Mouse (Mus musculus): ENCODE results near the gene Ccl7. TPM values are rescaled to one million over a fixed set of nuclear protein-coding genes. Genes with fewer than 3 reads are reported as not detected.

Gene Ccl7
- 3.0 and 3.1 TPM in 2 replicates for polyA plus RNA-seq (2015; fragmentation: Nextera tagmentation; extraction: Ambion mirVana)

DNA sequence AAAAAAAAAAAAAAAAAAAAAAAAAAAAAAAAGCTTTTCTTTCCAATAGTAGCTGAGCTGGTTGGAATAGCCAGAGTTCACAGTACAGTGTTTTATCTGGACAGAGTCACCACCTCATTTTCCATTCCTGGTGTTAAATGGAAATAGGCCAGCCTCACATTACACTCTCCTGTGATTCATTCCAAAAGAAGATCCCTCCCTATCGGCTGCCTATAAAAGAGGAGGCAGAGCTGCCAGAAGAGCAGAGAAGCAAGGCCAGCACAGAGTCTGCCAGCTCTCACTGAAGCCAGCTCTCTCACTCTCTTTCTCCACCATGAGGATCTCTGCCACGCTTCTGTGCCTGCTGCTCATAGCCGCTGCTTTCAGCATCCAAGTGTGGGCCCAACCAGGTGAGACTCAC is at the start of gene Ccl7:
Gene Ccl7, plus strand, starts transcription at position 242 of the 400 bp plus-strand sequence.
- Histone ChIP-seq H3K9me3 (ENCODE audit: control insufficient read depth, low read length) (no peaks in the 10 kb centered on the region), H3K27ac (ENCODE audit: low read length) (no peak within 1 kb of the TSS), H3K4me3 (ENCODE audit: low read length) (no peak within 1 kb of the TSS), H3K4me2 (ENCODE audit: low read depth, low read length) (no peak within 1 kb of the TSS), H3K27me3 (replicated peaks; ENCODE audit: control insufficient read depth, insufficient read depth, low read length) (no peaks in the 10 kb centered on the region), H3K9ac (ENCODE audit: low read depth, low read length) (no peak within 1 kb of the TSS), H3K36me3 (ENCODE audit: control insufficient read depth, insufficient read depth, low read length) (no peaks in the 10 kb centered on the region), H3K4me1 (ENCODE audit: control insufficient read depth, insufficient read depth, low read length) (no peaks in the 10 kb centered on the region)
- ATAC-seq, result no peak
- 67% methylated on average over 3 of the region's 3 CpGs for WGBS

DNA sequence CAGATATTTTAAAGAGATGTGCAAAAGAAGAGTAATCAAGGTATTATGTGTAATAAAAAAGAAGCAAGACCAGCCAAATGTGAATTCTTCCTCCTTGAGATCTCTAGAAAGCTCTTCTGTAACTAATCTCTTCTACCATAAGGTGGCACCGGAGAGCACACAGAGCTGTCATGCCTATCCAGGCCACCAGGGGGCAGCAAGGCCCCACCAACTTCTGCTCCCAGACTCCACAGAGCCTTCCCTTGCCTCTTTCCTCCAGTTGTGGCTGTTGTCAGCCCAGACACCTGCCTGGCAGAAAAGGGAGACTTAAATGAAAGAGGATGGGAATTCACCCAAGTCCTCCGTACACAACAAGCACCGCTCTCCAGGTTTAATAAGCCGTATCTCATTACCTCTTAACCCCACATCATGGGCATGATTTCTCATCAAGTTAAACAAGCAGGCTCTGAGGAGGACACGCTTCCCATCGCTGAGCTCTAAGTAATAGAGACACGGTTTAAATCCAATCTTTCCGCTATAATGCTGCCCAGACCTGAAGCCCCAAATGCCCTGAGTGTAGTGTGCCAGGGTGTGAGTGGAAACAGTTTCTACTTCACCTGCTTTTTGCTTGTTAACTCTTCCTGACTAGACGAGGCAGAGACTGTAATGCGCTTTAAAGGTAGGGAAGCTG is 49.2 kb upstream of the Ccl7 start:
- H3K27ac ChIP-seq (ENCODE audit: low read length), result no peak overlapping the region
- H3K4me1 ChIP-seq (ENCODE audit: control insufficient read depth, insufficient read depth, low read length), result no peaks in the 10 kb centered on the region
- no peaks in the 10 kb centered on the region for H3K27me3 ChIP-seq (replicated peaks; ENCODE audit: control insufficient read depth, insufficient read depth, low read length)
- WGBS, result 68% methylated on average over 10 of the region's 10 CpGs
- no peak overlapping the region for H3K4me2 ChIP-seq (ENCODE audit: low read depth, low read length)
- no peaks in the 10 kb centered on the region for H3K9me3 ChIP-seq (ENCODE audit: control insufficient read depth, low read length)
- H3K9ac ChIP-seq (ENCODE audit: low read depth, low read length), result no peak overlapping the region
- H3K36me3 ChIP-seq (ENCODE audit: control insufficient read depth, insufficient read depth, low read length), result no peaks in the 10 kb centered on the region
- no peak for ATAC-seq
- H3K4me3 ChIP-seq (ENCODE audit: low read length), result no peak overlapping the region

DNA sequence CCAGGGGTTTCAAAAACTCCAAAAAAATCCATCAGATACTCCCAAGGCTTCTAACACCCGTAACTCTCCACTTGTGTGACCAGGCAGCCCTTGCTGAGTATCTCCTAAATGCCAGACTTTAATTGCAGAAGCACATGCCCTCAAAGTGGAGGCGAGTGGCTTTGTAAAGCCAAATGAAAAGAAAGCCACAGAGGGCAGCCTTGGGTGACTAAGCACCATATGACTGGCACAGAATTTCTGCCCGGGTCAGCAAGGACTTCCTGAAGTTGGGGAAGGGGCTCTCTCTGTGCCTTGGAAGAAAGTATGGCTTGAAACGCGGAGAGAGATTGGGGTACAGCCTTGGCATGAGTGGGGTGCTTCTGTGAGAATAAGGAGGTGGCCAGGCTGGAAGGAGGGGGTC is 48.4 kb upstream of the Ccl7 start:
- no peak overlapping the region for H3K4me3 ChIP-seq (ENCODE audit: low read length)
- no peak overlapping the region for H3K27ac ChIP-seq (ENCODE audit: low read length)
- H3K4me1 ChIP-seq (ENCODE audit: control insufficient read depth, insufficient read depth, low read length), result no peaks in the 10 kb centered on the region
- no peaks in the 10 kb centered on the region for H3K36me3 ChIP-seq (ENCODE audit: control insufficient read depth, insufficient read depth, low read length)
- H3K27me3 ChIP-seq (replicated peaks; ENCODE audit: control insufficient read depth, insufficient read depth, low read length), result no peaks in the 10 kb centered on the region
- ATAC-seq, result no peak
- no peaks in the 10 kb centered on the region for H3K9me3 ChIP-seq (ENCODE audit: control insufficient read depth, low read length)
- 89% methylated on average over 5 of the region's 5 CpGs for WGBS
- no peak overlapping the region for H3K9ac ChIP-seq (ENCODE audit: low read depth, low read length)
- H3K4me2 ChIP-seq (ENCODE audit: low read depth, low read length), result no peak overlapping the region

DNA sequence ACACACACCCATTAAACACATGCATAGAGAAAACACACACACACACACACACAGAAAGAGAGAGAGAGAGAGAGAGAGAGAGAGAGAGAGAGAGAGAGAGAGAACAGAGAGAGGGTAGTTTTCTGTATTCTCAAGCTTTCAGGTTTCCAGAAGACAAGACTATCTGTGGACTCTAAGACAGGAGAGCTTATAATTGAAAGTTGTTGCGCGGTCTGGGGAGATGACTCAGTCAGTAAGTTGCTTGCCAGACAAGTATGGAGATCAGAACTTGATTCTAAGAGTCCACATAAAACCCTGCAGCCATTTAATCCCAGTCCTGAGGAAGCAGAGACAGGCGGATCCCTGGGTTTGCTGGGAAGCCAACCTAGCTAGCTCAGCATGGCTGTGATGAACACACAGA is 46.9 kb upstream of the Ccl7 start:
- no peak for ATAC-seq

DNA sequence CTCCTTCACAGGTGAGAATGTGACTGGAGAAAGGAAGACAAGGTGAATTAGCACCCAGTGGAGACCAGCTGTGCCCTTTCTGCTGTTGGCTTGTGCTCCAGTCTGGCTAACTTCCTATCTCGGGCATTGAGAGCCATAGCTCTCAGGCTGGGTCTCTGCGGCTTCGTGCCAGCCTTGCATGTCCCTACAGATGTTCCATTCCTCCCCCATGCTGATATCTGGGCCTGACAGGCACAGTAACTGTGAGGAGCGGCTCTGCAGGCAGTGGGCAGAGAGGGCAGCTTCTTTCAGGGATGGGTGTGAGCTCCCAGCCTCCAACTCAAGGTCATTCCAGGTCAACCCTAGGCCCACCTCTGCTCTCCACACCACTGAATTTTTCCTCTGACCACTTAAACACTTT is 46.0 kb upstream of the Ccl7 start:
- no peak for ATAC-seq
- no peaks in the 10 kb centered on the region for H3K27me3 ChIP-seq (replicated peaks; ENCODE audit: control insufficient read depth, insufficient read depth, low read length)
- no peaks in the 10 kb centered on the region for H3K36me3 ChIP-seq (ENCODE audit: control insufficient read depth, insufficient read depth, low read length)
- H3K9ac ChIP-seq (ENCODE audit: low read depth, low read length), result no peak overlapping the region
- H3K4me2 ChIP-seq (ENCODE audit: low read depth, low read length), result no peak overlapping the region
- no peak overlapping the region for H3K27ac ChIP-seq (ENCODE audit: low read length)
- no peaks in the 10 kb centered on the region for H3K9me3 ChIP-seq (ENCODE audit: control insufficient read depth, low read length)
- no peaks in the 10 kb centered on the region for H3K4me1 ChIP-seq (ENCODE audit: control insufficient read depth, insufficient read depth, low read length)
- H3K4me3 ChIP-seq (ENCODE audit: low read length), result no peak overlapping the region
- WGBS, result 79% methylated on average over 4 of the region's 4 CpGs

More for the DNA sequence above, 46.9 kb upstream of the Ccl7 start:
- WGBS, result 84% methylated on average over 3 of the region's 3 CpGs
- Histone ChIP-seq H3K27ac (ENCODE audit: low read length) (no peak overlapping the region), H3K4me2 (ENCODE audit: low read depth, low read length) (no peak overlapping the region), H3K36me3 (ENCODE audit: control insufficient read depth, insufficient read depth, low read length) (no peaks in the 10 kb centered on the region), H3K27me3 (replicated peaks; ENCODE audit: control insufficient read depth, insufficient read depth, low read length) (no peaks in the 10 kb centered on the region), H3K4me3 (ENCODE audit: low read length) (no peak overlapping the region), H3K4me1 (ENCODE audit: control insufficient read depth, insufficient read depth, low read length) (no peaks in the 10 kb centered on the region), H3K9ac (ENCODE audit: low read depth, low read length) (no peak overlapping the region), H3K9me3 (ENCODE audit: control insufficient read depth, low read length) (no peaks in the 10 kb centered on the region)

DNA sequence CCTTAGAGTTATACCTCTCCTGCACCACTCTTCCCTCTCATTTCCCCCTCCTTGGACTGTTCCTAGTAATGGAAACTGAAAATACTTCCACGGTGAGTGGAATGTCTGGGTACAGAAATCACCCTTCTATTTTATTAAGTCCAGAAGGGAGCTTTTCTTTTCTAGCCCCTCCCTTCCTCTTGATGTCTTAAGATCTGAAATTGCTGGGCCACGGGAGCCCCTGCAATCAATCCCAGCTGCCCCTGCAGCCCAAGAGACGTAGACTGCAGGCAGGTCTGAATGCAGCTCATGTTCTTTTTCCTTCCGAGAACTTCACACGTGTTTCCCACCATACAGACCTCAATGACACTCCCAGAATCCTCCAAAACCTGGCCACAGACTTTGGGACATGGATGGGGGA is 44.9 kb upstream of the Ccl7 start:
- Histone ChIP-seq H3K4me2 (ENCODE audit: low read depth, low read length) (no peak overlapping the region), H3K9ac (ENCODE audit: low read depth, low read length) (no peak overlapping the region), H3K4me1 (ENCODE audit: control insufficient read depth, insufficient read depth, low read length) (no peaks in the 10 kb centered on the region), H3K4me3 (ENCODE audit: low read length) (no peak overlapping the region), H3K27me3 (replicated peaks; ENCODE audit: control insufficient read depth, insufficient read depth, low read length) (no peaks in the 10 kb centered on the region), H3K9me3 (ENCODE audit: control insufficient read depth, low read length) (no peaks in the 10 kb centered on the region), H3K27ac (ENCODE audit: low read length) (no peak overlapping the region), H3K36me3 (ENCODE audit: control insufficient read depth, insufficient read depth, low read length) (no peaks in the 10 kb centered on the region)
- 56% methylated on average over 5 of the region's 5 CpGs for WGBS
- ATAC-seq, result no peak

DNA sequence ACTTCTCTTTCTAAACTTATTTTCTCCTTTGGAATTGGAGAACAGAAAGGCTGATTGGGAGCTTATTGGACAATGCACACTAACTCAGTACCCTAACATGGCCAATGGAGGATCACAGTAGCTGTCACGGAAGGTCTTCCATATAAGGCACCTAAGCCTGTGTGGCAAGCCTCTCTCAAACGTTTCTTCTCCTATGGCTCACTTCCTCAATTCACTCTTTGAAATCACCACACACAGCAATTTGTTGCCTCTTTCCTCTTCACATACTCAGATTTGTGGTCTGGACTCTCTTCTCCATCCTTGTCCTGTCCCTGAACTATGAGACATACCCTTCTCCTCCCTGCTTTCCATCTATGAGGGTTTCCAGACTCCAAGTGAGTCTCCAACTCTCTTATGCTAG is 40.7 kb upstream of the Ccl7 start:
- Histone ChIP-seq H3K9ac (ENCODE audit: low read depth, low read length) (no peak overlapping the region), H3K4me2 (ENCODE audit: low read depth, low read length) (no peak overlapping the region), H3K4me1 (ENCODE audit: control insufficient read depth, insufficient read depth, low read length) (no peaks in the 10 kb centered on the region; the same call in 1 of the 2 replicates), H3K27ac (ENCODE audit: low read length) (no peak overlapping the region), H3K9me3 (ENCODE audit: control insufficient read depth, low read length) (no peaks in the 10 kb centered on the region), H3K27me3 (replicated peaks; ENCODE audit: control insufficient read depth, insufficient read depth, low read length) (no peaks in the 10 kb centered on the region), H3K36me3 (ENCODE audit: control insufficient read depth, insufficient read depth, low read length) (no peaks in the 10 kb centered on the region), H3K4me3 (ENCODE audit: low read length) (no peak overlapping the region)
- ATAC-seq, result no peak
- 58% methylated on average over 2 of the region's 2 CpGs for WGBS

DNA sequence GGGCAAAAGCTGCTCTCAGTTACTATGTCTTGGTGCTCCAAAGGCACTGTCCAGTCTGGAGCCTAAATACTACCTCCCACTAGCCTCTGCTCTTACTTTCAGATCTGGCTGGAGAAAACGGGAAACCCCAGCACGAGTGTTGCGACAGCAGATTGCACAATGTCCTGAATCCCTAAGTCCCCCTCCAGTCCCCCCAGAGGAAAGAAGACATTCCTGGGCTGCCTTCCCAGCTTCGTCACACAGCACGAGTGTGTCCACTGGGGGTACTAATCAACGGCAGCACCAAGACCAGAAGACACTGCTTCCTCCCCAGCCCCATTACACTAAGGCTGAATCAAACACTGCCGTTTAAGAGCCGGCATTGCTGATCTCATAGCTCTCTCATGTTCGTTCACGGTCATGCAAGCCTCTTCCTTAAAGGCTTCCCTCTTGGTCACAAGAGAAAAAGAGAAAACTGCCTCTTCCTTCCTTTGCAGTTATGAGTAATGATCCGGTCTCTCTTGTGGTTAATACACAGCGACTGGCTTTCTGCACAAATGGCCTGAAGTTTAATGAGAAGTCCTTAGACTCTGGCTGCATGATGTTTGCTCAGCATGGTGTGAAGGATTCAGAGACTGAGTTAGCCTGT is 38.6 kb upstream of the Ccl7 start:
- H3K4me3 ChIP-seq (ENCODE audit: low read length), result no peak overlapping the region
- H3K9ac ChIP-seq (ENCODE audit: low read depth, low read length), result peak overlapping the region; percentile 4; the same call in 1 of the 2 replicates
- no peaks in the 10 kb centered on the region for H3K9me3 ChIP-seq (ENCODE audit: control insufficient read depth, low read length)
- H3K27ac ChIP-seq (ENCODE audit: low read length), result peak overlapping the region; percentile 43
- ATAC-seq, result peak; percentile 62; the same call in 1 of the 2 replicates
- H3K27me3 ChIP-seq (replicated peaks; ENCODE audit: control insufficient read depth, insufficient read depth, low read length), result no peaks in the 10 kb centered on the region
- H3K4me2 ChIP-seq (ENCODE audit: low read depth, low read length), result no peak overlapping the region
- H3K4me1 ChIP-seq (ENCODE audit: control insufficient read depth, insufficient read depth, low read length), result peaks cover 2% of the 10 kb centered on the region; the same call in 1 of the 2 replicates
- no peaks in the 10 kb centered on the region for H3K36me3 ChIP-seq (ENCODE audit: control insufficient read depth, insufficient read depth, low read length)
- 35% methylated on average over 12 of the region's 12 CpGs for WGBS

DNA sequence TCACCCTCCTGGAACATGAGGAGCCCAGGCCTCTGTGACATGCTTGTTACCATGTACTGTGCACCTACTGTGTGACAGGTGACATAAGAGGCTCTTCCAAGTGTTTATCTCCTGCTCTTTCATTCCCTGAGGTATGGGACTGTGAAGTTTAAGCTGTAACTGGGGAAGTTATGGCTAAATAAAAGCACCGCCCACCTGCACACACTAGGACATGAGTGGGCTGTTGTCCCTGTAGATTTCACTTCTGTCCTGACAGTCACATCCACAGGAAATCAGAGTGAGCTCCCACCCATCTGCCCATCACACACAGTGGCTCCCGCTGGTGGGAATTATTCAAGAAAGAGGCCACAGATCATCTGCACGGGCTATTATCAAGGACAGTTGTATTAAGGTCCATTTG is 35.4 kb upstream of the Ccl7 start:
- no peak overlapping the region for H3K4me3 ChIP-seq (ENCODE audit: low read length)
- no peak for ATAC-seq
- no peak overlapping the region for H3K27ac ChIP-seq (ENCODE audit: low read length)
- 92% methylated on average over 3 of the region's 3 CpGs for WGBS
- peaks cover 2% of the 10 kb centered on the region; the same call in 1 of the 2 replicates for H3K4me1 ChIP-seq (ENCODE audit: control insufficient read depth, insufficient read depth, low read length)
- no peak overlapping the region for H3K9ac ChIP-seq (ENCODE audit: low read depth, low read length)
- H3K9me3 ChIP-seq (ENCODE audit: control insufficient read depth, low read length), result no peaks in the 10 kb centered on the region
- no peaks in the 10 kb centered on the region for H3K27me3 ChIP-seq (replicated peaks; ENCODE audit: control insufficient read depth, insufficient read depth, low read length)
- no peak overlapping the region for H3K4me2 ChIP-seq (ENCODE audit: low read depth, low read length)
- no peaks in the 10 kb centered on the region for H3K36me3 ChIP-seq (ENCODE audit: control insufficient read depth, insufficient read depth, low read length)

Measured in intestine, embryonic 16.5 days (tissue).